Comparison of ENCODE assay signal across 13 mouse cellular contexts in genomic region chr7:76791247-76791646, GRCm38 (mm10).
A peak's percentile ranks its signal among the peaks of the same experiment; 100 is the strongest.
DNase-seq lines count a peak whose midpoint lies in the region; ATAC-seq and TF ChIP-seq lines count a peak whose summit lies in the region.
"Had no signal": no experiment of that assay in that cellular context is flagged by ENCODE, and none has a peak within 500 bp of the region (broad histone marks: within the 10 kb centered on the region; RNA-seq: fewer than 3 reads in every experiment).

No protein-coding gene starts in this region.

- H3K4me3 ChIP-seq in midbrain, postnatal 0 days (ENCODE audit: low read depth, low read length): no peak overlapping the region
- no peak overlapping the region for H3K4me3 ChIP-seq in midbrain, embryonic 14.5 days (replicated peaks; ENCODE audit: low read depth, low read length)
- no peak overlapping the region for H3K4me3 ChIP-seq in forebrain, embryonic 16.5 days (replicated peaks; ENCODE audit: low read length)
- H3K4me3 ChIP-seq: heart, adult 2 months; liver, embryonic 12.5 days; midbrain, embryonic 13.5 days; neural tube, embryonic 12.5 days had no signal

- ATAC-seq in midbrain, postnatal 0 days (ENCODE audit: low FRiP score): no peak
- ATAC-seq in midbrain, embryonic 14.5 days (ENCODE audit: low FRiP score, low TSS enrichment): no peak
- ATAC-seq in forebrain, embryonic 16.5 days: peak; percentile 63
- ATAC-seq: liver, embryonic 12.5 days; midbrain, embryonic 13.5 days; Patski had no signal

- no peaks in the 10 kb centered on the region for H3K9me3 ChIP-seq in midbrain, postnatal 0 days (ENCODE audit: low read length)
- no peaks in the 10 kb centered on the region for H3K9me3 ChIP-seq in midbrain, embryonic 14.5 days (ENCODE audit: control insufficient read depth, low read length)
- no peaks in the 10 kb centered on the region for H3K9me3 ChIP-seq in forebrain, embryonic 16.5 days (ENCODE audit: control insufficient read depth, low read length)
- H3K9me3 ChIP-seq: liver, embryonic 12.5 days; midbrain, embryonic 13.5 days; neural tube, embryonic 12.5 days had no signal

- intact Hi-C loops in gastrocnemius, postnatal 14 days (cut with DNase I; ENCODE audit: low total_unique reads): no loop called here
- intact Hi-C loops in heart, postnatal 14 days (cut with DNase I): no loop called here

- no peak overlapping the region for H3K27ac ChIP-seq in midbrain, postnatal 0 days (ENCODE audit: low read depth, low read length)
- H3K27ac ChIP-seq in midbrain, embryonic 14.5 days (replicated peaks; ENCODE audit: low read depth, low read length): no peak overlapping the region
- no peak overlapping the region for H3K27ac ChIP-seq in forebrain, embryonic 16.5 days (ENCODE audit: low read length)
- H3K27ac ChIP-seq: heart, adult 2 months; liver, embryonic 12.5 days; midbrain, embryonic 13.5 days; neural tube, embryonic 12.5 days had no signal

- H3K9ac ChIP-seq in midbrain, postnatal 0 days (replicated peaks; ENCODE audit: low read length, poor library complexity, severe bottlenecking): no peak overlapping the region
- H3K9ac ChIP-seq in midbrain, embryonic 14.5 days (replicated peaks; ENCODE audit: low read length): no peak overlapping the region
- no peak overlapping the region for H3K9ac ChIP-seq in forebrain, embryonic 16.5 days (replicated peaks; ENCODE audit: low read depth, low read length)
- H3K9ac ChIP-seq: liver, embryonic 12.5 days; midbrain, embryonic 13.5 days; neural tube, embryonic 12.5 days had no signal

- no peaks in the 10 kb centered on the region for H3K27me3 ChIP-seq in midbrain, postnatal 0 days (ENCODE audit: insufficient read depth, low read length)
- H3K27me3 ChIP-seq in midbrain, embryonic 14.5 days (ENCODE audit: control insufficient read depth, insufficient read depth, low read length): no peaks in the 10 kb centered on the region
- no peaks in the 10 kb centered on the region for H3K27me3 ChIP-seq in forebrain, embryonic 16.5 days (replicated peaks; ENCODE audit: control insufficient read depth, insufficient read depth, low read length)
- H3K27me3 ChIP-seq: liver, embryonic 12.5 days; midbrain, embryonic 13.5 days; neural tube, embryonic 12.5 days; Patski had no signal

- no peak for TF ChIP-seq CTCF in midbrain, postnatal 0 days (IDR thresholded peaks at IDR 0.05)

- H3K36me3 ChIP-seq in midbrain, postnatal 0 days (ENCODE audit: insufficient read depth, low read length): no peaks in the 10 kb centered on the region
- H3K36me3 ChIP-seq in midbrain, embryonic 14.5 days (ENCODE audit: control insufficient read depth, insufficient read depth, low read length): no peaks in the 10 kb centered on the region
- H3K36me3 ChIP-seq in forebrain, embryonic 16.5 days (ENCODE audit: control insufficient read depth, insufficient read depth): no peaks in the 10 kb centered on the region
- H3K36me3 ChIP-seq: liver, embryonic 12.5 days; midbrain, embryonic 13.5 days; neural tube, embryonic 12.5 days had no signal

- DNase-seq in gastrocnemius, postnatal 14 days: peak; percentile 16
- DNase-seq in gastrocnemius, postnatal 10 days: no peak
- DNase-seq in midbrain, postnatal 0 days (ENCODE audit: low spot score): peak; percentile 43
- no peak for DNase-seq in midbrain, embryonic 14.5 days
- DNase-seq in heart, postnatal 14 days: peak; percentile 11 to 53
- no peak for DNase-seq in adipocyte (ENCODE audit: low spot score)
- DNase-seq: lung, postnatal 14 days had no signal

- H3K4me2 ChIP-seq in midbrain, postnatal 0 days (ENCODE audit: low read depth, low read length, poor library complexity, severe bottlenecking): no peak overlapping the region
- no peak overlapping the region for H3K4me2 ChIP-seq in midbrain, embryonic 14.5 days (ENCODE audit: low read length)
- H3K4me2 ChIP-seq in forebrain, embryonic 16.5 days (ENCODE audit: low read length): no peak overlapping the region
- H3K4me2 ChIP-seq: liver, embryonic 12.5 days; midbrain, embryonic 13.5 days; neural tube, embryonic 12.5 days had no signal

- H3K4me1 ChIP-seq in midbrain, postnatal 0 days (ENCODE audit: insufficient read depth, low read length): no peaks in the 10 kb centered on the region
- no peaks in the 10 kb centered on the region; the same call in 1 of the 2 replicates for H3K4me1 ChIP-seq in midbrain, embryonic 14.5 days (ENCODE audit: control insufficient read depth, insufficient read depth, low read length)
- peaks cover 4% of the 10 kb centered on the region for H3K4me1 ChIP-seq in forebrain, embryonic 16.5 days (replicated peaks; ENCODE audit: control insufficient read depth, insufficient read depth, low read length)
- H3K4me1 ChIP-seq: liver, embryonic 12.5 days had no signal

- WGBS in midbrain, postnatal 0 days: 76% methylated on average over 4 of the region's 4 CpGs
- WGBS in midbrain, embryonic 14.5 days: 90% methylated on average over 4 of the region's 4 CpGs
- WGBS in forebrain, embryonic 16.5 days: 50% methylated on average over 4 of the region's 4 CpGs

Comparison
In these comparisons a context has a peak if more than half of its experiments do, and no peak if none do; other contexts are left out.
1. DNase-seq: peak in gastrocnemius, postnatal 14 days (single experiment), midbrain, postnatal 0 days (single experiment) and heart, postnatal 14 days (2 of 2); none in gastrocnemius, postnatal 10 days (single experiment), midbrain, embryonic 14.5 days (single experiment) and adipocyte (single experiment).